Mouse (Mus musculus): ENCODE measurements around the gene Washc1. TPM values are rescaled to one million over a fixed set of nuclear protein-coding genes. Genes with fewer than 3 reads are reported as not detected.

Washc1 gene
- polyA plus RNA-seq, 1 experiment from 2014 or later, result 41.6 TPM

DNA sequence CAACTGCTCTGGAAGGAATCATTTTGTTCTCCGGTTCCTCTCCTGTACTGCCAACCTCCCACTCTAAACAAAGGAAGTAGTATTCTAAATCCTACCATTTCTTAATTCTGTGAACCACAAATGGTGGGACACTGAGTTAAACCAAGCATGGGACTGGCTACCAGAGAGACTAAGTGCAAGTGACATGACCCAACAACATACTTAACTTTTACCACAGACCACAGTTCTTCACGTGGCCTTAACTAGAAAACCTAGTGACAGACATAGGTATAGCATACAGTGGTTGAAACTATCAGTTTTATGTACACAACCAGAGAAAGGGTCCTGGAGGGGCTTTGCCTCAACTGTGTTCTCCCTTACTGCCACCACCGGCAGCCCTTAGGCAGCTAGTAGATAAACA is 18.7 kb upstream of the Washc1 start:
- WGBS, result 84% methylated on average over 3 of the region's 3 CpGs

DNA sequence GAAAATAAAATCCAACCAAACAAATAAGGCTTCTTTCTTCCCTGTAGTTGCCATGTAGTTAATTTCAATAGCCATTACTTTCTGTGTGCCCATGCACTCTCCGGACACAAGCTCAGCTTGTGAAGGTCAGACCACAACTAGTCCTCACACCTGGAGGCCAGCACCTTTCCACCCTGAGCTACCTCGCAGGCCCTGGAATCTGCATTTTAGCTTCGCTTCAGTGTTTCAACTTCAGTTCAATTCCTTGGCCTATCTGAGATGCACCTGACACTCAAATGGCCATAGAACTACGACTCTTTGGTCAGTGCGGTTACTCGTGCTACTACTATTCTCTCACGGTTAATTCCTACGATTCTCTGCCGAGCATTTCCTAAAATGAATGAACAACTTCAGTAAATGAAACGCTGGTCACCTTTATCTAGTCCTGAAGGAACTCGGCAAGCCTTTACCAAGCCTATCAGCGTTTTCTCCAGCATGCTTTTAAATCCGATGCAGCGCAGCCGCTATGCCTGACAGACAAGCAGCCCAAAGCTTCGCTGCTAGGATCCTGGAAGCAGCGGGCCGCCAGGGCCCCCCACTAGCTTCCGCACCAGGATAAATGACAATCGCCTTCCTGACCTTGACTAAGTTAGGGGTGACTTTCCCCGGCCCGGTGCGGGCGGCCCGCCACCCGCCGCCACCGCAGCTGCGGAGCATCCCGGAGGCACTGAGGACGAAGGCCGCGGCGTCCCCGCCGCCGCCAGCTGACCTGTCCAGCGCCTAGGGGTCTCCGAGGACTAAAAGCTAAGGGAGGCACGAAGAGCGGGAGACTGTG is 10.6 kb upstream of the Washc1 start:
- Histone ChIP-seq H3K27me3 (ENCODE audit: insufficient read depth, low read length) (no peaks in the 10 kb centered on the region), H3K4me2 (ENCODE audit: low read length) (peak overlapping the region; percentile 75), H3K4me3 (replicated peaks; ENCODE audit: low read depth, low read length) (peak overlapping the region; percentile 92), H3K9me3 (replicated peaks; ENCODE audit: low read length) (no peaks in the 10 kb centered on the region), H3K9ac (ENCODE audit: low read depth, low read length) (peak overlapping the region; percentile 94), H3K4me1 (replicated peaks; ENCODE audit: insufficient read depth, low read length) (peaks cover 5% of the 10 kb centered on the region; the same call in 1 of the 2 replicates), H3K36me3 (ENCODE audit: insufficient read depth, low read length) (no peaks in the 10 kb centered on the region), H3K27ac (peak overlapping the region; percentile 95)
- DNase-seq (ENCODE audit: low spot score), result peak; percentile 28
- no peak for ATAC-seq (replicated peaks; ENCODE audit: low FRiP score, low read depth)
- no peak for TF ChIP-seq CTCF (IDR thresholded peaks at IDR 0.05; ENCODE audit: low read depth)
- WGBS, result under 1% methylated on average over 41 of the region's 41 CpGs

More for the DNA sequence above, 18.7 kb upstream of the Washc1 start:
- H3K4me3 ChIP-seq (replicated peaks; ENCODE audit: low read depth, low read length), result no peak overlapping the region
- no peak overlapping the region for H3K9ac ChIP-seq (ENCODE audit: low read depth, low read length)
- H3K4me2 ChIP-seq (ENCODE audit: low read length), result no peak overlapping the region
- DNase-seq (ENCODE audit: low spot score) (no peak), ATAC-seq (replicated peaks; ENCODE audit: low FRiP score, low read depth) (no peak)
- H3K27ac ChIP-seq, result no peak overlapping the region
- peaks cover 7% of the 10 kb centered on the region; the same call in 1 of the 2 replicates for H3K36me3 ChIP-seq (ENCODE audit: insufficient read depth, low read length)
- H3K4me1 ChIP-seq (replicated peaks; ENCODE audit: insufficient read depth, low read length), result no peaks in the 10 kb centered on the region
- H3K27me3 ChIP-seq (ENCODE audit: insufficient read depth, low read length), result no peaks in the 10 kb centered on the region
- H3K9me3 ChIP-seq (replicated peaks; ENCODE audit: low read length), result no peaks in the 10 kb centered on the region
- no peak for TF ChIP-seq CTCF (IDR thresholded peaks at IDR 0.05; ENCODE audit: low read depth)

DNA sequence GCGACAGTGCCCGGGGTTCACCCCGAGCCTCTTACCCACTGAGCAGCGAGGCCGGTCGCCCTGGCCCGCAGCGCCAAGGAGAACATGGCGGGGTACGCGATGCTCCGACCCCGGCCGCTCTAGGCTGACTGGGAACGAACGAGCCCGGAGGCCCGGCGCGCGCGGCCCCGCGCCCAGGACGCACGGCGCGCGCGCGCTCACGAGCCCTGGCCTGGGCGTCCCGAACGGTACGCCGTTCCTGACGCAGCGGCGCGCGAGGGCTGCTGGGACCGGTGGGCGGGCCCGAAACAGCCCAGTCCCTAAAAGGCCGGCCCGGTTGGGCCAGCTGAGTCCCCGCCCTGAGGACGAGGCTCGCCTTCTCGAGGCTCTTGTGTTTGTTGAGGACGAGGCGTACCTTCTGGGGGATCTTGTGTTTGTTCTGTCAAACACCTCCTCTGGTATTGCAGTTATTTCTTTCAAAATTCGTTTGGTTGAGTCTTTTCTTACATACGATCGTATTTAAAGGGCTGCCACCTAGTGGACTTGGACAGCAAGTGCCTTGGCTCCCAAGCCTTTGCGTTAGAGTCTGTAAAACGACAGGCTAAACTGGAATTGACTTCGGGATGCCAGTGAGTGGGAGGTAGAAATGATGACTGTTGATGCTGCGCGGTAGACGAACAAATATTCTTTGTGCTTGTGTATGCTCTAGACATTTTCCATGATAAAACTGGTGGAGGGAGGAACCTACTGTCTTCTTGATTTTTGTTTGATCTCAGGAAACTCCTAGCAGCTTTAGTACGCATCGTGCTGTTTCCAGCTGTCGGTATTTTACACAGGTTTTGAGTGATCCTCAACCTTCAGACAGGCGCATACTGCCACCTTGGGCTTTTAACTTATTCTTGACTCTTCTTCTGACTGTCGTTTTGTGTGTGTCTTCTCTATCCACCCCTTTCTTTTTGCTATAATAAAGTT is 9.7 kb upstream of the Washc1 start, which contains the start of gene Ndufv2:
TSS of gene Ndufv2 (minus strand) at position 180 of the 951 bp plus-strand sequence.
- WGBS, result under 1% methylated on average over 65 of the region's 67 CpGs
- TF ChIP-seq CTCF (IDR thresholded peaks at IDR 0.05; ENCODE audit: low read depth), result peak; percentile 82
- H3K4me3 ChIP-seq (replicated peaks; ENCODE audit: low read depth, low read length), result peak within 1 kb of the TSS; percentile 92
- H3K4me2 ChIP-seq (ENCODE audit: low read length), result peak within 1 kb of the TSS; percentile 75
- H3K4me1 ChIP-seq (replicated peaks; ENCODE audit: insufficient read depth, low read length), result peaks cover 5% of the 10 kb centered on the region; the same call in 1 of the 2 replicates
- DNase-seq (ENCODE audit: low spot score) (peak; percentile 97), ATAC-seq (replicated peaks; ENCODE audit: low FRiP score, low read depth) (peak; percentile 100)
- H3K36me3 ChIP-seq (ENCODE audit: insufficient read depth, low read length), result no peaks in the 10 kb centered on the region
- peak within 1 kb of the TSS; percentile 94 for H3K9ac ChIP-seq (ENCODE audit: low read depth, low read length)
- H3K9me3 ChIP-seq (replicated peaks; ENCODE audit: low read length), result no peaks in the 10 kb centered on the region
- no peaks in the 10 kb centered on the region for H3K27me3 ChIP-seq (ENCODE audit: insufficient read depth, low read length)
- peak within 1 kb of the TSS; percentile 95 for H3K27ac ChIP-seq

DNA sequence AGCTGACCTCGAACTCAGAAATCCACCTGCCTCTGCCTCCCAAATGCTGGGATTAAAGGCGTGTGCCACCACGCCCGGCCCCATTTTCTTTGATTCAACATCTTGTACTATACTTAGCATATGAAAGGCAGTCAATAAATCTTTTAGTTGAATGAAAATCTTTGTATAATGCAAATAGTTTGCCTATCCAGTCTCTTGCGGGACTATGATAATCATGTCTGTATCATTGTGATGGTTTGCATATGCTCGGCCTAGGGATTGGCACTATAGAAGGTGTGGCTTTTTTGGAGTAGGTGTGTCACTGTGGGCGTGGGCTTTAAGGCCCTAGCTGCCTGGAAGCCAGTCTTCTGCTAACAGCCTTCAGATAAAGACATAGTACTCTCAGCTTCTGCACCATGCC is 7.3 kb upstream of the Washc1 start:
- Histone ChIP-seq H3K9me3 (replicated peaks; ENCODE audit: low read length) (no peaks in the 10 kb centered on the region), H3K4me2 (ENCODE audit: low read length) (no peak overlapping the region), H3K36me3 (ENCODE audit: insufficient read depth, low read length) (no peaks in the 10 kb centered on the region), H3K27ac (no peak overlapping the region), H3K4me3 (replicated peaks; ENCODE audit: low read depth, low read length) (no peak overlapping the region), H3K27me3 (ENCODE audit: insufficient read depth, low read length) (no peaks in the 10 kb centered on the region), H3K9ac (ENCODE audit: low read depth, low read length) (no peak overlapping the region), H3K4me1 (replicated peaks; ENCODE audit: insufficient read depth, low read length) (peaks cover 5% of the 10 kb centered on the region; the same call in 1 of the 2 replicates)
- DNase-seq (ENCODE audit: low spot score), result no peak
- WGBS, result 90% methylated on average over 7 of the region's 7 CpGs
- ATAC-seq (replicated peaks; ENCODE audit: low FRiP score, low read depth), result no peak
- TF ChIP-seq CTCF (IDR thresholded peaks at IDR 0.05; ENCODE audit: low read depth), result no peak

DNA sequence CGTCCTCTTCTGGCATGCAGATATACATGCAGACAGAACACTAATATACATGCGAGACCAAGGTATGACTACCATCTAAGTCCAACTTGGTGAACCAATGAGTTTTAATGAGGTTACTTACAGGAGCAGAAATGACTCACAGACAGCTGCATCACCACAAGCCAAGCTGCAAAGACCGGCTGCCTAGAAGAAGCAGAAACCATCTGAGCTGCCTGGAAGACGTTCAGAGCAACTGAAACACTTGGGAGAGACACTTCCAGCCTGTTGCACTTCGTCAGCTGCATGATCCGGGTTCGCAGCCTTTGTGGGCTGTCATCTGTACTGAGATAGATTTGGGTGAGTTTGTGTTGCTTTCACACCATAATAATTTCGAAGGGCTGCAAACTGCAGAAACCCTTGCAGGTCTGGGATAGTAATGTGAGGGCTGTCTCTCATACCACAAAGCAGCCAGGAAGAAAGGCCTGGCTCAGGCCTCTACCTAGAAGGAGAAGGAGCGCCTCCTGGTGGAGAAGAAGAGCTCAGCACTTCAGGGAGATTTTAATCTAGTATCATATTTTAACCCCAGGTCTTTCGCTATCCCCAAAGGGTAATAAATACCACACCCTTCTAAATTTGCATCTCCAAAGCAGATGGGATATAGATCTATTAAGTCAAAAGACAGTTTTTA is 4.6 kb upstream of the Washc1 start:
- peak; percentile 90 for TF ChIP-seq CTCF (IDR thresholded peaks at IDR 0.05; ENCODE audit: low read depth)
- ATAC-seq (replicated peaks; ENCODE audit: low FRiP score, low read depth) (no peak), DNase-seq (ENCODE audit: low spot score) (peak; percentile 89)
- H3K4me3 ChIP-seq (replicated peaks; ENCODE audit: low read depth, low read length), result no peak overlapping the region
- H3K9ac ChIP-seq (ENCODE audit: low read depth, low read length), result no peak overlapping the region
- WGBS, result 49% methylated on average over 10 of the region's 10 CpGs
- no peaks in the 10 kb centered on the region for H3K9me3 ChIP-seq (replicated peaks; ENCODE audit: low read length)
- no peak overlapping the region for H3K4me2 ChIP-seq (ENCODE audit: low read length)
- no peak overlapping the region for H3K27ac ChIP-seq
- no peaks in the 10 kb centered on the region for H3K36me3 ChIP-seq (ENCODE audit: insufficient read depth, low read length)
- H3K4me1 ChIP-seq (replicated peaks; ENCODE audit: insufficient read depth, low read length), result 0 out of 2 replicates have a peak, but pooled peaks cover 6% of the 10 kb centered on the region
- H3K27me3 ChIP-seq (ENCODE audit: insufficient read depth, low read length), result no peaks in the 10 kb centered on the region

All from kidney, postnatal 0 days (tissue).